Mouse (Mus musculus) stomach, embryonic 14.5 days (tissue): ENCODE measurements at regions not wholly inside any gene's neighbourhood (a gene's known extent, or its start where the extent isn't known, plus 50 kb on each side); places are given as distances from the start of the nearest gene placed in this dataset.

ENCODE experiments used
- ATAC-seq: fragments of 200-750 bp; cut with Nextera tagmentation; 2 replicates; pipeline ENCODE4 v1.8.0; 2017; ENCODE audit warnings: low read depth, moderate TSS enrichment; ENCODE audit not compliant: insufficient number of reproducible peaks, insufficient read depth, low FRiP score
- H3K27ac ChIP-seq: fragments of 300-500 bp; sonication (generic); 2 replicates; pipeline ENCODE4 v1.5.1; 2014; ENCODE audit warnings: mild to moderate bottlenecking, low read length, moderate library complexity, mixed read lengths
- H3K27me3 ChIP-seq: fragments of 300-500 bp; sonication (generic); 2 replicates; pipeline ENCODE4 v1.6.1; 2014; ENCODE audit warnings: low read length, control low read depth, mixed read lengths; ENCODE audit not compliant: control insufficient read depth, insufficient read depth
- H3K36me3 ChIP-seq: fragments of 300-500 bp; sonication (generic); 2 replicates; pipeline ENCODE4 v1.6.1; 2014; ENCODE audit warnings: mild to moderate bottlenecking, control low read depth, low read length, moderate library complexity, mixed read lengths; ENCODE audit not compliant: control insufficient read depth, insufficient read depth
- H3K4me1 ChIP-seq: fragments of 300-500 bp; sonication (generic); 2 replicates; pipeline ENCODE4 v1.6.1; 2014; ENCODE audit warnings: low read length, control low read depth, mixed read lengths; ENCODE audit not compliant: control insufficient read depth, insufficient read depth
- H3K4me2 ChIP-seq: fragments of 300-500 bp; sonication (generic); replicated peaks from 2 replicates; pipeline ENCODE4 v1.6.1; 2014; ENCODE audit warnings: low read depth, low read length, control low read depth
- H3K4me3 ChIP-seq: fragments of 300-500 bp; sonication (generic); 2 replicates; pipeline ENCODE4 v1.5.1; 2014; ENCODE audit warnings: low read depth, low read length, control low read depth
- H3K9ac ChIP-seq: fragments of 300-500 bp; sonication (generic); replicated peaks from 2 replicates; pipeline ENCODE4 v1.6.1; 2014; ENCODE audit warnings: low read depth, mild to moderate bottlenecking, control low read depth, low read length, moderate library complexity, mixed read lengths
- H3K9me3 ChIP-seq: fragments of 300-500 bp; sonication (generic); 2 replicates; pipeline ENCODE4 v1.6.1; 2016; ENCODE audit warnings: low read depth, low read length, control low read depth; ENCODE audit not compliant: control insufficient read depth
- WGBS: fragments of 180-500 bp; shearing (Covaris S2); extraction: QIAGEN DNeasy Blood & Tissue Kit; methylation state at CpG from one replicate; pipeline ENCODE4 v1.1.7; 2014; 5-methylcytosine and 5-hydroxymethylcytosine counted together

- no peak overlapping the region for H3K4me2 ChIP-seq
- no peak overlapping the region for H3K9ac ChIP-seq
- ATAC-seq = no peak
- no peaks in the 10 kb centered on the region for H3K9me3 ChIP-seq
- no peaks in the 10 kb centered on the region for H3K36me3 ChIP-seq
- no peak overlapping the region for H3K4me3 ChIP-seq
- H3K27me3 ChIP-seq = no peaks in the 10 kb centered on the region
- 61% methylated on average over 1 of the region's 1 CpGs for WGBS
- H3K4me1 ChIP-seq = no peaks in the 10 kb centered on the region
- no peak overlapping the region for H3K27ac ChIP-seq
Observed at GRCm38 (mm10) chr11:19369152-19369551, 350.4 kb upstream of the Meis1 start.

- no peaks in the 10 kb centered on the region for H3K27me3 ChIP-seq
- no peak overlapping the region for H3K4me2 ChIP-seq
- no peak overlapping the region for H3K4me3 ChIP-seq
- WGBS = 66% methylated on average over 5 of the region's 5 CpGs
- no peaks in the 10 kb centered on the region for H3K36me3 ChIP-seq
- no peak for ATAC-seq
- no peaks in the 10 kb centered on the region for H3K4me1 ChIP-seq
- no peak overlapping the region for H3K27ac ChIP-seq
- no peak overlapping the region for H3K9ac ChIP-seq
- H3K9me3 ChIP-seq = no peaks in the 10 kb centered on the region
Observed at GRCm38 (mm10) chr11:19373476-19373875, 354.7 kb upstream of the Meis1 start.

- Histone ChIP-seq H3K9ac (no peak overlapping the region), H3K4me1 (no peaks in the 10 kb centered on the region), H3K27ac (no peak overlapping the region), H3K9me3 (no peaks in the 10 kb centered on the region), H3K36me3 (no peaks in the 10 kb centered on the region), H3K4me3 (no peak overlapping the region), H3K27me3 (no peaks in the 10 kb centered on the region), H3K4me2 (no peak overlapping the region)
- WGBS = 39% methylated on average over 2 of the region's 2 CpGs
- ATAC-seq = no peak
Observed at GRCm38 (mm10) chr11:19380935-19381334, 362.1 kb upstream of the Meis1 start.

- ATAC-seq = no peak
- Histone ChIP-seq H3K9me3 (no peaks in the 10 kb centered on the region), H3K4me1 (no peaks in the 10 kb centered on the region), H3K4me2 (no peak overlapping the region), H3K36me3 (no peaks in the 10 kb centered on the region), H3K4me3 (no peak overlapping the region), H3K27ac (no peak overlapping the region), H3K9ac (no peak overlapping the region), H3K27me3 (no peaks in the 10 kb centered on the region)
- 93% methylated on average over 6 of the region's 6 CpGs for WGBS
Observed at GRCm38 (mm10) chr11:19389136-19389535, 370.4 kb upstream of the Meis1 start.

GRCm38 (mm10) chr11:19392190-19392589 lies 373.4 kb upstream of the Meis1 start:
- Histone ChIP-seq H3K4me2 (no peak overlapping the region), H3K9ac (no peak overlapping the region), H3K9me3 (no peaks in the 10 kb centered on the region), H3K27ac (no peak overlapping the region), H3K4me1 (no peaks in the 10 kb centered on the region), H3K27me3 (no peaks in the 10 kb centered on the region), H3K36me3 (no peaks in the 10 kb centered on the region), H3K4me3 (no peak overlapping the region)
- no peak for ATAC-seq
- 76% methylated on average over 1 of the region's 1 CpGs for WGBS

- Histone ChIP-seq H3K9me3 (no peaks in the 10 kb centered on the region), H3K4me3 (no peak overlapping the region), H3K4me1 (no peaks in the 10 kb centered on the region), H3K9ac (no peak overlapping the region), H3K27me3 (no peaks in the 10 kb centered on the region), H3K36me3 (no peaks in the 10 kb centered on the region), H3K27ac (no peak overlapping the region), H3K4me2 (no peak overlapping the region)
- ATAC-seq = no peak
Observed at GRCm38 (mm10) chr11:19394372-19394771, 375.6 kb upstream of the Meis1 start.

GRCm38 (mm10) chr11:19400396-19400795 lies 381.6 kb upstream of the Meis1 start:
- Histone ChIP-seq H3K27ac (no peak overlapping the region), H3K27me3 (no peaks in the 10 kb centered on the region), H3K4me1 (no peaks in the 10 kb centered on the region), H3K4me3 (no peak overlapping the region), H3K4me2 (no peak overlapping the region), H3K9ac (no peak overlapping the region), H3K36me3 (no peaks in the 10 kb centered on the region), H3K9me3 (no peaks in the 10 kb centered on the region)
- 84% methylated on average over 7 of the region's 7 CpGs for WGBS
- no peak for ATAC-seq

- H3K4me2 ChIP-seq = no peak overlapping the region
- WGBS = 70% methylated on average over 2 of the region's 2 CpGs
Observed at GRCm38 (mm10) chr11:19420143-19420542, 401.4 kb upstream of the Meis1 start.

GRCm38 (mm10) chr11:19423268-19423667 lies 404.5 kb upstream of the Meis1 start:
- Histone ChIP-seq H3K36me3 (no peaks in the 10 kb centered on the region), H3K9ac (no peak overlapping the region), H3K4me3 (no peak overlapping the region), H3K4me2 (no peak overlapping the region), H3K4me1 (no peaks in the 10 kb centered on the region; the same call in 1 of the 2 replicates), H3K9me3 (no peaks in the 10 kb centered on the region), H3K27ac (no peak overlapping the region), H3K27me3 (no peaks in the 10 kb centered on the region)
- ATAC-seq = no peak

More at GRCm38 (mm10) chr11:19420143-19420542, 401.4 kb upstream of the Meis1 start:
- Histone ChIP-seq H3K4me1 (no peaks in the 10 kb centered on the region; the same call in 1 of the 2 replicates), H3K4me3 (no peak overlapping the region), H3K27ac (no peak overlapping the region), H3K9me3 (no peaks in the 10 kb centered on the region), H3K36me3 (no peaks in the 10 kb centered on the region), H3K27me3 (no peaks in the 10 kb centered on the region), H3K9ac (no peak overlapping the region)
- ATAC-seq = no peak
